Mouse (Mus musculus): ENCODE data around the gene Hrh3. TPM values are rescaled to one million over a fixed set of nuclear protein-coding genes. Genes with fewer than 3 reads are reported as not detected.

Gene Hrh3
- polyA plus RNA-seq, 1 experiment from 2014 or later = not detected

GRCm38 (mm10) chr2:180113909-180114890 lies 9.9 kb upstream of the Hrh3 start:
- Histone ChIP-seq H3K9me3 (replicated peaks; ENCODE audit: control insufficient read depth, low read length) (no peaks in the 10 kb centered on the region), H3K27me3 (ENCODE audit: control insufficient read depth, insufficient read depth, low read length) (no peaks in the 10 kb centered on the region; the same call in 1 of the 2 replicates), H3K4me1 (ENCODE audit: control insufficient read depth, insufficient read depth, low read length) (peaks cover 30% of the 10 kb centered on the region), H3K4me2 (ENCODE audit: low read depth, low read length) (no peak overlapping the region), H3K4me3 (replicated peaks; ENCODE audit: low read length) (no peak overlapping the region), H3K36me3 (ENCODE audit: control insufficient read depth, insufficient read depth, low read length) (no peaks in the 10 kb centered on the region), H3K9ac (ENCODE audit: low read length) (no peak overlapping the region), H3K27ac (ENCODE audit: low read length) (no peak overlapping the region)
- WGBS = 52% methylated on average over 17 of the region's 17 CpGs
- ATAC-seq (ENCODE audit: insufficient read depth, low FRiP score) = no peak

GRCm38 (mm10) chr2:180108285-180108684 lies 4.0 kb upstream of the Hrh3 start:
- Histone ChIP-seq H3K36me3 (ENCODE audit: control insufficient read depth, insufficient read depth, low read length) (no peaks in the 10 kb centered on the region), H3K27ac (ENCODE audit: low read length) (no peak overlapping the region), H3K4me3 (replicated peaks; ENCODE audit: low read length) (no peak overlapping the region), H3K4me2 (ENCODE audit: low read depth, low read length) (no peak overlapping the region), H3K4me1 (ENCODE audit: control insufficient read depth, insufficient read depth, low read length) (peaks cover 10% of the 10 kb centered on the region; the same call in 1 of the 2 replicates), H3K27me3 (ENCODE audit: control insufficient read depth, insufficient read depth, low read length) (peaks cover 26% of the 10 kb centered on the region), H3K9ac (ENCODE audit: low read length) (no peak overlapping the region), H3K9me3 (replicated peaks; ENCODE audit: control insufficient read depth, low read length) (no peaks in the 10 kb centered on the region)
- no peak for ATAC-seq (ENCODE audit: insufficient read depth, low FRiP score)
- WGBS = 55% methylated on average over 6 of the region's 6 CpGs

DNA sequence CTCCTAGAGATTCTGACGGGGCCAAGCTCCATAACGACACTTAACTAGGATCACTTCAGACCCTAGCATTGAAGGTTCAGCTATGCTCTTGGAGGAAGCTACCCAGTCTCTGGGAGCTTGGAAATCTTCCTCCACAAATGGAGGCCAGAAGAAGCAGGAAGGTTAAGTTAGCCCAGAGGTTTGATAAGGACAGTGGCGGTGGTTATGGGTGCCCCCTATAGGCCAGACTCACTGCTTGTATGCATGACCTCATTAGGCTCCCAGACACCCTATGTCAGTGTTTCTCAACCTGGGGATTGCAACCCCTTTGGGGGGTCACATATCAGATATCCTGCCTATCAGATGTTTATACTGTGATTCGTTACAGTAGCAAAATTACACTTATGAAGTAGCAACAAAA lies 2.8 kb upstream of the Hrh3 start:
- Histone ChIP-seq H3K27me3 (ENCODE audit: control insufficient read depth, insufficient read depth, low read length) (peaks cover 38% of the 10 kb centered on the region), H3K9me3 (replicated peaks; ENCODE audit: control insufficient read depth, low read length) (no peaks in the 10 kb centered on the region), H3K4me1 (ENCODE audit: control insufficient read depth, insufficient read depth, low read length) (peaks cover 12% of the 10 kb centered on the region; the same call in 1 of the 2 replicates), H3K4me2 (ENCODE audit: low read depth, low read length) (no peak overlapping the region), H3K36me3 (ENCODE audit: control insufficient read depth, insufficient read depth, low read length) (no peaks in the 10 kb centered on the region), H3K27ac (ENCODE audit: low read length) (no peak overlapping the region), H3K9ac (ENCODE audit: low read length) (no peak overlapping the region), H3K4me3 (replicated peaks; ENCODE audit: low read length) (no peak overlapping the region)
- no peak for ATAC-seq (ENCODE audit: insufficient read depth, low FRiP score)
- WGBS = 59% methylated on average over 4 of the region's 4 CpGs

DNA sequence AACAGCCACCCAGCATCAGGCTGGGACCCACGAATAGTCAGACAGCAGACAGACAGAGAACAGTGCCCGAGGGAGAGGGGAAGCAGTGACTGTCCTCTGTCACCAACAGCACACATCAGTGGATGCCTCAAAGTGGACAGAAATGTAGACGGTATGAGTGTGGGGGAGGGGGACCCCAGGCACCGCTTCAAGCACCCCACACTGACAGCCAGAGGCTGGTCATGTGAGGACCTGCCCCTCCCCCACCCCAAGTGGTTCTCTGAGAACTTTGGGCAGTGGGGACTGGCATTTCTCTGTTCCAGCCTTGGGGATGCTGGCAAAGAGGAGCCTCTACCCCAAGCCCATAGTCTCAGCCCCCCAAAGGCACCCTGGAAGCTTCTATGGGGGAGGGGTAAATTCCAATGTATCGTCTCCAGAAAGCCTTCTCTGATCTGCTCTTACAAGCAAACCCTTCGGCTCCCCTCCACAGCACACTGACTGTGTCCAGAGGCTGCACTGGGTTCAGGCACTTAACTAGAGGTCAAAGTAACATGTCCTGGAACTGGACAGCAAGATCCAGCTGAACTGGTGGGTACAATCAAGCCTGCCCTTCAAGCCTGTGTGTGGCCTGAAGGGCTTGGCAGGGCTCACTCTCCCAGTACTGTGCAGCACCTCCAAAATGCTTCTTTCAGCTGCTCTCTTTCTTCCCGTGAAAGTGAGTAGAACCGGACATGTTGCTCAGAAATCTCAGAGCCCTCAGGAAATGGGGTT lies 1.3 kb upstream of the Hrh3 start:
- H3K36me3 ChIP-seq (ENCODE audit: control insufficient read depth, insufficient read depth, low read length) = no peaks in the 10 kb centered on the region
- no peak for ATAC-seq (ENCODE audit: insufficient read depth, low FRiP score)
- peaks cover 52% of the 10 kb centered on the region for H3K27me3 ChIP-seq (ENCODE audit: control insufficient read depth, insufficient read depth, low read length)
- H3K9me3 ChIP-seq (replicated peaks; ENCODE audit: control insufficient read depth, low read length) = no peaks in the 10 kb centered on the region
- H3K4me1 ChIP-seq (ENCODE audit: control insufficient read depth, insufficient read depth, low read length) = peaks cover 12% of the 10 kb centered on the region; the same call in 1 of the 2 replicates
- no peak overlapping the region for H3K4me3 ChIP-seq (replicated peaks; ENCODE audit: low read length)
- H3K4me2 ChIP-seq (ENCODE audit: low read depth, low read length) = no peak overlapping the region
- H3K9ac ChIP-seq (ENCODE audit: low read length) = no peak overlapping the region
- WGBS = 36% methylated on average over 8 of the region's 8 CpGs
- H3K27ac ChIP-seq (ENCODE audit: low read length) = no peak overlapping the region

DNA sequence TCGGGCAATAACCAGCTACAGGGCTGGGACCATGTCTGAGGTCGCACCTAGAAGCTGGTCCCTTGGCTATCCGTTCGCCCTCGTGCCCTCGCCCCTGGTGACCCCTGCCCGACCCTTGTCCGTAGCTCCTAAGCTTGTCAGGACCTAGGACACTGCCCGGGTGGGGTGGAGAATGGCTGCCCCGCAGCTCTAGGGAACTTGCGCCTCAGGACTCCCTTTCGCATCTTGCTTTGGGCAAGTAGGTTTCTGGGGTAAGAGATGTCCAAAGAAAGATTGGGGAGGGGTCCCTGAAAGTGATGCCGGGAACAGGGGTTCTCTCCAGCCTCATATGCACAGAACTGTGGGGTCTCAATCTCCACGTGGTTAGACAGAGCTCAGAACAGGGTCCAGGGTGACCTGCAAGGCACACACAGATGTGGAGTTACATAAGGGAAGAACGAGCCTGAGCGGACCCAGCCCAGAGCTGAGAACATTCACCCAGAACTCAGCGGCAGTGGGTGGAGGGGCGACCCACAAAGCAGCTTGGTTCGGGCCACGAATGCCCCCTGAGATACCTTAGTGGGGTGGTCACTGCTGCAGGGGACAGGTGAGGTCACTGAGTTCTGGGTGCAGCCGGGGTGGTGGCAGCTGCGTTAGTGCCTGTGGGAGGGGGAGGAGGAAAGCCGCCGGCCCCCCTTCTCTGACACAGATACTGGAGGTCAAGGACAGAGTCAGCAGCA lies 530 bp upstream of the Hrh3 start:
- peak overlapping the region; percentile 98 for H3K4me2 ChIP-seq (ENCODE audit: low read depth, low read length)
- peaks cover 12% of the 10 kb centered on the region; the same call in 1 of the 2 replicates for H3K4me1 ChIP-seq (ENCODE audit: control insufficient read depth, insufficient read depth, low read length)
- 11% methylated on average over 24 of the region's 24 CpGs for WGBS
- peak overlapping the region; percentile 53 for H3K4me3 ChIP-seq (replicated peaks; ENCODE audit: low read length)
- peaks cover 60% of the 10 kb centered on the region for H3K27me3 ChIP-seq (ENCODE audit: control insufficient read depth, insufficient read depth, low read length)
- no peak overlapping the region for H3K27ac ChIP-seq (ENCODE audit: low read length)
- H3K9me3 ChIP-seq (replicated peaks; ENCODE audit: control insufficient read depth, low read length) = no peaks in the 10 kb centered on the region
- H3K9ac ChIP-seq (ENCODE audit: low read length) = no peak overlapping the region
- peak; percentile 10; the same call in 1 of the 2 replicates for ATAC-seq (ENCODE audit: insufficient read depth, low FRiP score)
- no peaks in the 10 kb centered on the region for H3K36me3 ChIP-seq (ENCODE audit: control insufficient read depth, insufficient read depth, low read length)

- Histone ChIP-seq H3K4me3 (replicated peaks; ENCODE audit: low read length) (peak overlapping the region; percentile 53), H3K27me3 (ENCODE audit: control insufficient read depth, insufficient read depth, low read length) (peaks cover 68% of the 10 kb centered on the region), H3K9ac (ENCODE audit: low read length) (no peak overlapping the region), H3K4me2 (ENCODE audit: low read depth, low read length) (peak overlapping the region; percentile 98), H3K36me3 (ENCODE audit: control insufficient read depth, insufficient read depth, low read length) (no peaks in the 10 kb centered on the region), H3K27ac (ENCODE audit: low read length) (no peak overlapping the region), H3K9me3 (replicated peaks; ENCODE audit: control insufficient read depth, low read length) (no peaks in the 10 kb centered on the region), H3K4me1 (ENCODE audit: control insufficient read depth, insufficient read depth, low read length) (peaks cover 12% of the 10 kb centered on the region; the same call in 1 of the 2 replicates)
- 2% methylated on average over 53 of the region's 57 CpGs for WGBS
- ATAC-seq (ENCODE audit: insufficient read depth, low FRiP score) = no peak
These were observed 924 bp downstream of the Hrh3 start for GRCm38 (mm10) chr2:180103151-180103977.

DNA sequence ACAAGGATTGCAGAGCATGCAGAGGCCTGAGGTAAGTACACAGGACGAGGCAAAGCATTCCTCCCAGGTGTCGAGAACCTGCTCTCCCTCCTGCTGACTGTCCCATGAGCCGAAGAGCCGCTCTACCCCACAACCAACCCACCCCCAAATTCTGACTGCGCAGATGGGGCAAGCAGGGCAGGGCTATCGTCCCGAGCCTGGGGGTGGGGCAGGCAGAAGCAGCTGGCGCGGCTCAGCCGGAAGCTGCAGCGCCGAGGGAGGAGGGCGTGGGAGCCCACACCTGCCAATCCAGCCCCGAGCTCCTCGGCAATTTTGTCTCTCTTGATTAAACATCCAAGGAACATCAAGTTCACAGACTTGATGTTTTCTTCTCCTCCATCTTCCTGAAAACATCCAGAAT lies 4.8 kb downstream of the Hrh3 start:
- Histone ChIP-seq H3K4me3 (replicated peaks; ENCODE audit: low read length) (no peak overlapping the region), H3K27me3 (ENCODE audit: control insufficient read depth, insufficient read depth, low read length) (peaks cover 53% of the 10 kb centered on the region), H3K4me1 (ENCODE audit: control insufficient read depth, insufficient read depth, low read length) (peaks cover 12% of the 10 kb centered on the region; the same call in 1 of the 2 replicates), H3K9ac (ENCODE audit: low read length) (no peak overlapping the region), H3K9me3 (replicated peaks; ENCODE audit: control insufficient read depth, low read length) (no peaks in the 10 kb centered on the region), H3K4me2 (ENCODE audit: low read depth, low read length) (no peak overlapping the region), H3K27ac (ENCODE audit: low read length) (no peak overlapping the region), H3K36me3 (ENCODE audit: control insufficient read depth, insufficient read depth, low read length) (no peaks in the 10 kb centered on the region)
- 3% methylated on average over 15 of the region's 15 CpGs for WGBS
- no peak for ATAC-seq (ENCODE audit: insufficient read depth, low FRiP score)

- Histone ChIP-seq H3K9ac (ENCODE audit: low read length) (no peak overlapping the region), H3K4me3 (replicated peaks; ENCODE audit: low read length) (no peak overlapping the region), H3K27ac (ENCODE audit: low read length) (no peak overlapping the region), H3K4me1 (ENCODE audit: control insufficient read depth, insufficient read depth, low read length) (0 out of 2 replicates have a peak, but pooled peaks cover under 1% of the 10 kb centered on the region), H3K9me3 (replicated peaks; ENCODE audit: control insufficient read depth, low read length) (no peaks in the 10 kb centered on the region), H3K36me3 (ENCODE audit: control insufficient read depth, insufficient read depth, low read length) (no peaks in the 10 kb centered on the region), H3K4me2 (ENCODE audit: low read depth, low read length) (no peak overlapping the region), H3K27me3 (ENCODE audit: control insufficient read depth, insufficient read depth, low read length) (peaks cover 41% of the 10 kb centered on the region)
- no peak for ATAC-seq (ENCODE audit: insufficient read depth, low FRiP score)
- 28% methylated on average over 5 of the region's 5 CpGs for WGBS
These were observed 6.1 kb downstream of the Hrh3 start for GRCm38 (mm10) chr2:180098167-180098566.

Data from stomach, embryonic 16.5 days (tissue).